In genomic region chr16:93907761-93908160, GRCm38 (mm10) we compare ENCODE assay signal across 17 mouse cellular contexts. TPM values are rescaled to one million over a fixed set of nuclear protein-coding genes. Genes with fewer than 3 reads are reported as not detected.
DNase-seq lines count a peak whose midpoint lies in the region; ATAC-seq lines count a peak whose summit lies in the region.
"Had no signal": no experiment of that assay in that cellular context is flagged by ENCODE, and none has a peak within 500 bp of the region (broad histone marks: within the 10 kb centered on the region; RNA-seq: fewer than 3 reads in every experiment).

No protein-coding gene starts in this region.

- H3K36me3 ChIP-seq in forebrain, embryonic 15.5 days = no peaks in the 10 kb centered on the region
- H3K36me3 ChIP-seq in forebrain, embryonic 10.5 days (replicated peaks) = peaks cover 51% of the 10 kb centered on the region
- H3K36me3 ChIP-seq: heart, embryonic 15.5 days had no signal

- H3K4me3 ChIP-seq in forebrain, embryonic 15.5 days = no peak overlapping the region
- H3K4me3 ChIP-seq in forebrain, embryonic 10.5 days = no peak overlapping the region
- H3K4me3 ChIP-seq: embryonic facial prominence, embryonic 12.5 days; heart, embryonic 15.5 days; hindbrain, embryonic 10.5 days had no signal

- DNase-seq in forebrain, embryonic 10.5 days (ENCODE audit: extremely low spot score, low spot score) = no peak
- DNase-seq in CD8-positive naive resting alpha-beta T cell, adult 2 months (ENCODE audit: low read depth in 2 of 2, low spot score in 2 of 2) = peak; percentile 13 to 32
- peak; percentile 58 for DNase-seq in ZHBTc4 (ENCODE audit: low read depth, low spot score)
- DNase-seq in thymus, postnatal 10 days (ENCODE audit: low spot score in 2 of 2) = peak; percentile 53 to 73
- DNase-seq in heart, postnatal 10 days = no peak
- DNase-seq in urinary bladder, postnatal 10 days (ENCODE audit: low spot score) = no peak
- no peak for DNase-seq in right cerebral cortex, adult 2 months (ENCODE audit: low spot score in 2 of 2)
- DNase-seq: adrenal gland, postnatal 25 days; cerebellum, adult 8-10 months; gastrocnemius, postnatal 10 days; heart, adult 18-20 months; lung, postnatal 10 days had no signal

- peak overlapping the region; percentile 82; the same call in 1 of the 2 replicates for H3K27ac ChIP-seq in forebrain, embryonic 15.5 days (replicated peaks)
- no peak overlapping the region for H3K27ac ChIP-seq in forebrain, embryonic 10.5 days
- H3K27ac ChIP-seq: embryonic facial prominence, embryonic 12.5 days; heart, embryonic 15.5 days; hindbrain, embryonic 10.5 days had no signal

- H3K9ac ChIP-seq in forebrain, embryonic 15.5 days (replicated peaks) = no peak overlapping the region
- H3K9ac ChIP-seq: embryonic facial prominence, embryonic 12.5 days; heart, embryonic 15.5 days had no signal

- no peak for ATAC-seq in forebrain, embryonic 15.5 days (replicated peaks)
- ATAC-seq: inflammation-experienced regulatory T-cells, adult 6 months had no signal

- H3K4me1 ChIP-seq in forebrain, embryonic 15.5 days = peaks cover 17% of the 10 kb centered on the region
- H3K4me1 ChIP-seq in forebrain, embryonic 10.5 days = peaks cover 6% of the 10 kb centered on the region
- H3K4me1 ChIP-seq: embryonic facial prominence, embryonic 12.5 days had no signal

- H3K27me3 ChIP-seq in forebrain, embryonic 15.5 days = no peaks in the 10 kb centered on the region
- H3K27me3 ChIP-seq in forebrain, embryonic 10.5 days (ENCODE audit: poor library complexity, severe bottlenecking) = no peaks in the 10 kb centered on the region
- H3K27me3 ChIP-seq: embryonic facial prominence, embryonic 12.5 days; heart, embryonic 15.5 days had no signal

- intact Hi-C loops in heart, postnatal 10 days (cut with DNase I) = no loop called here

- H3K9me3 ChIP-seq in forebrain, embryonic 15.5 days = no peaks in the 10 kb centered on the region
- no peaks in the 10 kb centered on the region for H3K9me3 ChIP-seq in forebrain, embryonic 10.5 days
- H3K9me3 ChIP-seq: embryonic facial prominence, embryonic 12.5 days; heart, embryonic 15.5 days; hindbrain, embryonic 10.5 days had no signal

- H3K4me2 ChIP-seq in forebrain, embryonic 15.5 days (replicated peaks) = no peak overlapping the region
- H3K4me2 ChIP-seq: embryonic facial prominence, embryonic 12.5 days; heart, embryonic 15.5 days had no signal

- WGBS in forebrain, embryonic 15.5 days = 76% methylated on average over 5 of the region's 5 CpGs
- 77% methylated on average over 5 of the region's 5 CpGs for WGBS in forebrain, embryonic 10.5 days

RNA-seq across cellular contexts. Expression of gene Chaf1b, which starts 24.1 kb away (rescaled TPM):
- polyA plus RNA-seq in forebrain, embryonic 15.5 days (2015; fragmentation: Nextera tagmentation; extraction: Ambion mirVana) = 42.0 and 44.4 TPM in 2 replicates
- polyA plus RNA-seq in forebrain, embryonic 10.5 days (2016; fragmentation: Nextera tagmentation; extraction: Ambion mirVana) = 154 and 157 TPM in 2 replicates
- 1 to 10 TPM; 7.8 to 8.1 TPM for total RNA-seq in heart, postnatal 10 days (2021)

Comparison
In these comparisons a context has a peak if more than half of its experiments do, and no peak if none do; other contexts are left out.
1. DNase-seq: peak in CD8-positive naive resting alpha-beta T cell, adult 2 months (2 of 2), ZHBTc4 (single experiment) and thymus, postnatal 10 days (2 of 2); none in forebrain, embryonic 10.5 days (single experiment), heart, postnatal 10 days (0 of 2), urinary bladder, postnatal 10 days (single experiment) and right cerebral cortex, adult 2 months (0 of 2).